Mouse (Mus musculus): Measurements from ENCODE around the gene Lin7a. TPM values are rescaled to one million over a fixed set of nuclear protein-coding genes. Genes with fewer than 3 reads are reported as not detected.

Gene Lin7a
- total RNA-seq, 2 experiments from 2014 or later: 57.8 to 59.6 TPM

- DNase-seq (ENCODE audit: extremely low spot score in 1 of 2, low spot score in 2 of 2): no peak
- Histone ChIP-seq H3K27ac (no peak overlapping the region), H3K4me3 (no peak overlapping the region)
- intact Hi-C loops (cut with DNase I): no loop called here
- no peak for TF ChIP-seq CTCF (IDR thresholded peaks at IDR 0.05)
Measured at GRCm38 (mm10) chr10:107245961-107246460, 25.5 kb upstream of the Lin7a start.

DNA sequence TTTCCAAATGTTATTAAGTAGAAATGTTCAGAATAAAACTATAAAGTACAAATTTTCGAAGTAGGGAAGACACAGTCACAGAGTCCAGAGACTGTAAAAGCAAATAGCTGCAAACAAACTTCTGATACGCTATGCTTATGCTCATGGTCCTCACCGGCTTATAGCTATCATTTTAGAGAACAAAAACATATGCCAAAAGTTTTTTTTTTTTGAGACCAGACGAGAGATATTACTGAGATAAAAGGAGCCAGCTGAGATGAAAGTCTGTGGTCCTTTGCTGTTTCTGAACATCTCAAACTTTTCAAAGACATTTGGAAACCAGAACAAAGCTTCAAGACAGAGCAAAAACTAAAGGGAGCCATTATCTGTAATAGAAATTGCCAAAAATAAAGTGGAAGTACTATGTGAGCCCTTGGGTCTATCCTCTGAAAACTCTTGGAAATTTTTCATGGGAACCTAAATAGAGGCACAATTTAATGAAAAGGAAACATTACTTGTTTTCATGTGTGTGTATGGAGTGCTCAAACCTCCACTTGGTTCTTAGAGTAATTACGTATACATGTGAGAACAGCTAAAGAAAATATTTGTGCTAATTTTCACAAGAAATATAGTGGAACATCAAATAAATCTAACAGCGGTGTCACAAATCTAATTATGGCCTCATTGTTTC is 24.4 kb upstream of the Lin7a start:
- Histone ChIP-seq H3K4me3 (no peak overlapping the region), H3K27ac (no peak overlapping the region)
- intact Hi-C loops (cut with DNase I): no loop called here
- no peak for DNase-seq (ENCODE audit: extremely low spot score in 1 of 2, low spot score in 2 of 2)
- TF ChIP-seq CTCF (IDR thresholded peaks at IDR 0.05): no peak

DNA sequence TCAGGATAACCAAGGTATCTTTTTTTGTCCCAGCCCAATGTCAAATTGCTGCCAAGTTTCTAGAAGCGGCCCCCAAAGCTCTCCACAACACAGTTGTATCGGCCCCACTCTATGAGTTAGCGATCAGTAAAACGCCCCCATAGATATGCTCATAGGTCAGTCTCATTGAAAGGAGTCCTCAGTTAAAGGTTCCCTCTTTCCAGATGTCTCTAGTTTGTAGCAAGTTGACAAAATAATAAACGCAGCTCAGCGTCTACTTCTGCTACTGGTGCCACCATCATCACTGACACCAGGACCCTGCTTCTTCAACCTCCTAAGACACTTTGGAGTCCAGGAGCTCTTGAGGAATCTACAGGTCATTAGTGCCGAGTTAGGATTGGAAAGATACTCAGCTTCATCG is 23.0 kb upstream of the Lin7a start:
- H3K27ac ChIP-seq: no peak overlapping the region
- TF ChIP-seq CTCF (IDR thresholded peaks at IDR 0.05): no peak
- intact Hi-C loops (cut with DNase I): no loop called here
- no peak for DNase-seq (ENCODE audit: extremely low spot score in 1 of 2, low spot score in 2 of 2)
- no peak overlapping the region for H3K4me3 ChIP-seq

- intact Hi-C loops (cut with DNase I): no loop called here
Measured at GRCm38 (mm10) chr10:107249056-107249455, 22.4 kb upstream of the Lin7a start.

DNA sequence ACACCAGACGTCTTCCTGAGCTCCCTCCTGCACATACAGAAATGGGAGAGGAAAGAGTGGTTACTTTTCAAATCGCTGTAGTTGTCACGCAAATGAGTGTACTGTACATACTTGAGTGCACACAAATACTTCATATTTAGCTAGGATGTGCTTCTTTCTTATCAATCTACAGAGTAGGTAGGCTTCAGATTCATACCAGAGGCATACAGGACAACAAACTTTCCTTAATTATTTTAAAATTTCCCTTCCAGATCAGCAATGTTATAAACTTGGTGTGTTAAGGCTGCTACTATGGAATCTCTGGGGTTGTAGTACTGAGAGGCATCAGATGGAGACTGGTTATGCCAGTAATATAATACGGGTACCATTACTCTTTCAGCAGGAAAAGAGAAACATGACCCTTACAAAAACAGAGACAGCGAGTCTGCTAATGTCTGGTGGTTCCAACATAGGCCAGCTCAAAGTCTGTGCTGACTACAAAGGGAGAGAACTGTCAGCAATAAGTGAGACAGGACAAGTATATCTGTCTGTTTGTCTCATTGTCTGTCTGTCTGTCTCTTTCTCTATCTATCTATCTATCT is 21.8 kb upstream of the Lin7a start:
- H3K4me3 ChIP-seq: no peak overlapping the region
- intact Hi-C loops (cut with DNase I): no loop called here
- H3K27ac ChIP-seq: no peak overlapping the region
- no peak for TF ChIP-seq CTCF (IDR thresholded peaks at IDR 0.05)
- DNase-seq (ENCODE audit: extremely low spot score in 1 of 2, low spot score in 2 of 2): no peak

More at GRCm38 (mm10) chr10:107249056-107249455, 22.4 kb upstream of the Lin7a start:
- no peak for DNase-seq (ENCODE audit: extremely low spot score in 1 of 2, low spot score in 2 of 2)
- Histone ChIP-seq H3K27ac (no peak overlapping the region), H3K4me3 (no peak overlapping the region)
- TF ChIP-seq CTCF (IDR thresholded peaks at IDR 0.05): no peak

DNA sequence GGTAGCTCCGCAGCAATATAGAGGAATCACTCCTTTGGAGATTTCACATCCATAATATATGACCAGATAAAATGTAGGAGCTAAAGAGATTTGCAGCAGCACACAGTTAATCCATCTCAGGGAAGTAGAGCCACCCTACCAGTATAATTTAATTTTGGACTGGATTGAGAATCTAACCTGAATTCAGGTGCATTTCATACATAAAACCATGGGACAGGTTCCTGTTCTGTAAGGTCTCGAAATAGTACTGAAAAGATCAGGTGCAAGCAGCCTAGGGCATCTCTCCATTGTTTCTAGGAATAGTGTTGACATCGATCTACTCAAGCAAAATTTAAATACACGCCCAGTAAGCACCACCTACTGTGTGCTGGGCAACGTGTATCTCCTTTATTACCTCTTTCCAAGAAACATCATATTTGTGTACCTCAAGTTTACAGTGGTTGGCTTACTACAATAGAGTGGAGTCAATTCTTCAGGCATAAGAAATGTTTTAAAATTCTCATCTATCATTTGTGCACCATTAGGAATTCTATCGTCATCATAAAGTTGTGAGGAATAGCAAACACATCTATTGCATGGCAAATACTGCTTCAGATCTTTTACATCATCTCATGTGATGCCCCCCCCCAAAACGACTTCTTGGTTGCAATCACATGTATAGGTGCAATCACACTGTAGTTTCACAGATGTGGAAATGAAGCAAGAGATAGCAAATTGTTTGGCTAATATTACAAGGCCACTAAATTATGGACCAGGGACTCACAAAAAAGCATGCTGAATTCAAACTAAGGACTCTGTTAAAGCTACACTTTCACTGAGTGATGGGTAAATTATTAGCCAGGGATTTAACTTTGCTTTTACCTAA is 20.9 kb upstream of the Lin7a start:
- no peak overlapping the region for H3K4me3 ChIP-seq
- no peak for TF ChIP-seq CTCF (IDR thresholded peaks at IDR 0.05)
- no peak for DNase-seq (ENCODE audit: extremely low spot score in 1 of 2, low spot score in 2 of 2)
- H3K27ac ChIP-seq: no peak overlapping the region
- intact Hi-C loops (cut with DNase I): no loop called here

GRCm38 (mm10) chr10:107251271-107251670 is 20.2 kb upstream of the Lin7a start:
- no peak overlapping the region for H3K4me3 ChIP-seq
- no peak overlapping the region for H3K27ac ChIP-seq
- TF ChIP-seq CTCF (IDR thresholded peaks at IDR 0.05): no peak
- DNase-seq (ENCODE audit: extremely low spot score in 1 of 2, low spot score in 2 of 2): no peak
- intact Hi-C loops (cut with DNase I): no loop called here

GRCm38 (mm10) chr10:107251801-107252502 is 19.5 kb upstream of the Lin7a start:
- Histone ChIP-seq H3K4me3 (no peak overlapping the region), H3K27ac (no peak overlapping the region)
- intact Hi-C loops (cut with DNase I): no loop called here
- no peak for DNase-seq (ENCODE audit: extremely low spot score in 1 of 2, low spot score in 2 of 2)
- no peak for TF ChIP-seq CTCF (IDR thresholded peaks at IDR 0.05)

DNA sequence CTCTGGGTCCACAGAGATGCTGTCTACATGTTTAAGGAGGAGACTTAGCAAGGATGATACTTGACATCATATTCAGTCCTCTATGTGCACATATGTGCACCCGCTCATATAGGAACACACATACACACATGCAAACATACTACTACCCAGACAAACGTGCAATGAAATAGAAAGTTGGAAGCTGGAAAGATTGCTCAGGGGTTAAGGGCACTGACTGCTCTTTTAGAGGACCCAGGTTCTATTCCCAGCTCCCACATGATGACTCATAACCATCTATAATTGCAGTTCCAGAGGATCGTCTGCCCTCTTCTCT is 19.0 kb upstream of the Lin7a start:
- Histone ChIP-seq H3K4me3 (no peak overlapping the region), H3K27ac (no peak overlapping the region)
- no peak for DNase-seq (ENCODE audit: extremely low spot score in 1 of 2, low spot score in 2 of 2)
- intact Hi-C loops (cut with DNase I): no loop called here
- no peak for TF ChIP-seq CTCF (IDR thresholded peaks at IDR 0.05)

GRCm38 (mm10) chr10:107253191-107253965 is 18.1 kb upstream of the Lin7a start:
- Histone ChIP-seq H3K4me3 (no peak overlapping the region), H3K27ac (no peak overlapping the region)
- intact Hi-C loops (cut with DNase I): no loop called here
- TF ChIP-seq CTCF (IDR thresholded peaks at IDR 0.05): no peak
- no peak for DNase-seq (ENCODE audit: extremely low spot score in 1 of 2, low spot score in 2 of 2)

DNA sequence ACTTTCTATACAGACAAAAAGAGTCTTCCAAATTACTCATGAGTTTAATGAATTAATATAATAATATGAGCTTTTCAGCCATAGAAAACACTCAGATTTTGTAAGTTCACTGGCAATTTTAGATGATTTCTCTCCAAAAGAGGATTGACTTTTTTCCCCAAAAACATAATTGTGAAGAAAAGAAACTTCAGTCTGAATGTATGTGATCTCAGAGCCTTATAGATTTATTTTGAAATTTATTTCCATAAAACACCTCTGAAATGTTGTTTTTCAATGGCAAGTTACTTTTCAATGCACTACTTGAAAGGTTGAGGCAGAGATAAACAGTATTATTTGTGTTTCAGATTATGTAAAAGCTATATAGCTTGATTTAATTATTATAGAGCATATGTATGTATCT is 16.8 kb upstream of the Lin7a start:
- DNase-seq (ENCODE audit: extremely low spot score in 1 of 2, low spot score in 2 of 2): no peak
- TF ChIP-seq CTCF (IDR thresholded peaks at IDR 0.05): no peak
- Histone ChIP-seq H3K4me3 (no peak overlapping the region), H3K27ac (no peak overlapping the region)
- intact Hi-C loops (cut with DNase I): no loop called here

Measured in left cerebral cortex, adult 2 months (tissue).